Mouse (Mus musculus) cerebellum, adult (tissue): ENCODE data around the gene Pdss2.
"Not testable (repeated sequence)": the region's sequence is repeated elsewhere in the genome, so short reads cannot be mapped to it uniquely, and the experiment has no call there.

Experiments
- ATAC-seq: cut with Nextera tagmentation; 2 replicates; pipeline ENCODE4 v1.9.2; 2017; ENCODE audit warnings: mild to moderate bottlenecking, moderate library complexity, mixed read lengths; ENCODE audit not compliant: insufficient number of reproducible peaks, low FRiP score, low TSS enrichment

The Pdss2 gene

DNA sequence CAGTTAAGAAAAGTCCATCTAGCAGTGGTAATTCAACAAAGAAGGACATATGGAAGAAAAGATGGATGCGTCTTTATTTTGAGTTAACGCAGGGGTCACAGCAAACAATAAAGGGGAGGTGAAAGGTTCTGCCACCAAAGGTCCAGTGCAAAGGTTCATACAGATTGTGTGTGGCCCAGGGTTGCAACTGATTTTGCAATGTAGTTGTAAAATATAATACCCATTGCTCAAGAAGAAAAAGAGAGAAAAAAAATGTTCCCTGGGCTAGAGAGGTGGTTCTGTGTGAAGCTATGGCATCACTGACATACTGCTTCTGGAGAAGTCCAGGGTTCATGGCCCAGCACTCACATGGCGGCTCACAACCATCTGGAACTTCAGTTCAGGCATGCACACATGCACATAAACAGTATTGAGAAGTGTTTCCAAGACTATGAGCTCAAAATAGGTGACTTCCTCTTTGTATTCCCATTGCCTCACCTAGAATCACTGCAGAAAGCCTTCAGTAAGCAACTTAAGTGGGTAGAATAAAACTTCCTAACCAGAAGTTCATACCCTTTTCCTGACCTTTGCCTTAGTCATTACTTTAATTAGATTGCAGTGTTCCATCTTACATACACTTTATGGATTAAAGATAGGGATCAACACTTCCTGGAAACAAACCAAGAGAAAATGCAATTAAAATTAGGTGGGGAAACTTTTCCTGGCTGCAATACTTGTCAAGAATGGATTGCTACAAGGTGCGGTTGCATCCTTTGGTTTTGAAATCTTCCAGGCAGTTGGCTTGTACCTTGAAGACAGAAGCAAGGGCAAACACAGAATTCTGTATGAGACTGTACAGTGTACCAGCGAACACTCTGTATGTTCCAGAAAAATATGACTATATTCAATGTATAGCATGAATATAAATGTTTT lies 14.7 kb downstream of the Pdss2 start:
- ATAC-seq = no peak

GRCm38 (mm10) chr10:43242215-43242614 lies 20.9 kb downstream of the Pdss2 start:
- no peak for ATAC-seq

- ATAC-seq = no peak
Observed at GRCm38 (mm10) chr10:43244262-43244806, 23.0 kb downstream of the Pdss2 start.

DNA sequence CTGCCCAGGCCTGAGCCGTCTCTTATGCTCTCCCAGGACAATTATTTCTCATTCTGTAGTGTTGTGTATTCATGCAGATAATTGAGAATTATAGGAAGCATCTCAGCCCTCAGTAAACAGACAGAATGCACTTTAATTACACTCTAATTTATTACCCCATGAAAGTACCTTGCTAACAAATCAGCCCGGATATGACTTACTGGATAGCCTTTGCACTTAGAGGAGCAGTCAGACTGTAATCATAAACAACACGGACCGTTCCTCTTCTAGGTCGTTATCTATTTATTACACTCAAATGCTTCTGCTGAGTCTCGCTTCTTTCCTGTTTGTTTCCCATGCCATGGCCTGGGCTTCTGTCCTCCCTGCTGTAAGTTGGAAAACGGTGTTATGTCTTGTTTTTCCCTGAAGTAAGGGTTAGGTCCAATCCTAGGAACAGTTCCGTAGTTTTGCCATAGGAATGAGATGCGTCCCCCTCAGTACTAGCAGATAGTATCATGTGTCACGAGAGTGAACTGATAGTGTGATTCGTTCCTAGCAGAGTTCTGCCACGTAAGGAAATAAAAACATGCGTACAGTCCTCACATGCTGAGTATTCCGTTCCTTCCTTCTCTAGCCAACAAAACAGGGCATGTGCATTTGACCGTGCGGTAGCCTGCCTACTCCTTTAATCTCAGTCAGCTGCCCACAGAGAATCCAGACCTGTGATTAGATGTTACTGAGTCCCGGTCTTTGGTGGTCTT lies 24.3 kb downstream of the Pdss2 start:
- no peak for ATAC-seq

DNA sequence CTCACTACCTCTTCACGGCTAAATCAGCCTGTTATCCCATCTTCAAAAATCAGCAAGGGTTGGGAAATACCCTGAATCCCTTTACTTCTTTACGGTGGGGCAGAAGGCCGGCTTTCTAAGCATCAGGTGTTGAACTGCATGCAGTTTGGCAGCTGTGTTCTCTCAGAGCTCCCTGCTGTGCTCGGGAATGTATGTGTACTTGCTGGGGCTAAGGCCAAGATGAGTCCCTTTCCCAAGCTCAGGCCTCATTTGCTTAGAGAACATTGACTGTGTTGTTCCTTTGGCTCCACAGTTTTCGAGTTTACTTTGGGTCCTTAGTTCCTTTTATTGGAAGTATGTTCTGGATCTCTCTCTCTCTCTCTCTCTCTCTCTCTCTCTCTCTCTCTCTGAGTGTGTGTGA lies 26.7 kb downstream of the Pdss2 start:
- no peak for ATAC-seq

DNA sequence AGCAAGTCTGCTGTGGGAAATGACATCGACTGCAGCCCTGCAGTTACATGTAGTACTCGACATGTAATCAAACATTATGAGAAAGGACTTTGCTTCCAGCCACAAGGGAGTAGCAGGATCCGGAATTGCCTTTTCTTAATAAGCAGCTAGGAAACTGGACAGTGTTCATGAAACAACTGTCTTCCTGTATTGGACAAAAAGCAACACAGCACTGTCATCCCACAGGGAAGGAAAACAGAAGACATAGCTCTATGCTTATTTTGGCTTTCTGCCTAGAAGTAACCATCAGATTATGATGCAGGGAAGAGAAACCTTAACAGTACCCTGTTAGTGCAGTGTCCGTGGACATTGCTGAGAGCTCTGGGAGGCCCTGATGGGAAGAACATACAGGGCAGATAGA lies 31.0 kb downstream of the Pdss2 start:
- no peak for ATAC-seq

GRCm38 (mm10) chr10:43256965-43257364 lies 35.7 kb downstream of the Pdss2 start:
- not testable (repeated sequence) for ATAC-seq

GRCm38 (mm10) chr10:43257500-43257899 lies 36.2 kb downstream of the Pdss2 start:
- not testable (repeated sequence) for ATAC-seq

- no peak for ATAC-seq
Observed at GRCm38 (mm10) chr10:43271318-43271717, 50.0 kb downstream of the Pdss2 start.

GRCm38 (mm10) chr10:43272381-43272780 lies 51.1 kb downstream of the Pdss2 start:
- no peak for ATAC-seq

DNA sequence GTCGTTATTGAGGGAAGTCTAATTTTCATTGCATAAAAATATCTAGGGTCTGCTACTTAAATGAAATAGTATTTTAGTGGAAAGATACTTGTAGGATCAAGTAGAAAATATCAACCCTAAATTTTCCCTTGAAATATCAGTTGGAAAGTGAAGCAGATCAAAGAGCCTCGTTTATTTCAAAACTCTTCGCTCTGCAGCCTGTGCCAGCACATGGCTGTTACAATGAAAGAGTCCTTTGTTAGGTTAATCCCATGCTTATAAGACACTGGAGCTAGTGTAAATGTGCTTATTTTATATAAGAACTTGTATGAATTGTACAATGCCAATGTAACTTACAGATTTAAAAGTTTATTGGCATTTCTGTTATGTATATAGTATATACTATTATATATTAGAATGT lies 51.8 kb downstream of the Pdss2 start:
- no peak for ATAC-seq

- no peak for ATAC-seq
Observed at GRCm38 (mm10) chr10:43275446-43275845, 54.2 kb downstream of the Pdss2 start.

DNA sequence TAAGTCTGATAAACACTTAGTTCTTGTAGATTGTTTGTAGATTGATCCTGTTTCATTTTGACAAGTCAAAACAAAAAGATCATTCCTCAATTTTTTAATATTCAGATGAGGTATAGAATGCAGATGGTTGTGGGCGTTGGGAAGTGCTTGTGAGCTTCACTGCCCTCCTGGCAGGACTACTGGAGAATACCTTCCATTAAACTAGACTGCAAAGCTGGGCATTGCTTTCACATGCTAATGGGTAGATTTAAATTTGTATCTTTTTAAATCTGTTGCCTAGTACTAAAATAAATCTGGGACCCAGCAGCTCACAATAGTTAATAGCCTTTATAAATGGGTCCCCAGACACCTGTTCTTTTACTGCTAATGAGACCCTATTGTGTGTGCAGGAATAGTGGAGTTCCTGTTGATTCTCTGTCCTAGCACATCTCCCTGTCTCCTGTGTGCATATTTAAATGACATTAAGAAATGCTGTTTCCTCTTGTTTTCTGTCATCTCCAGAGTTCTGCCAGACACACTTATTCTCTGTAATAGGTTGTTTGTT lies 54.9 kb downstream of the Pdss2 start:
- no peak for ATAC-seq

DNA sequence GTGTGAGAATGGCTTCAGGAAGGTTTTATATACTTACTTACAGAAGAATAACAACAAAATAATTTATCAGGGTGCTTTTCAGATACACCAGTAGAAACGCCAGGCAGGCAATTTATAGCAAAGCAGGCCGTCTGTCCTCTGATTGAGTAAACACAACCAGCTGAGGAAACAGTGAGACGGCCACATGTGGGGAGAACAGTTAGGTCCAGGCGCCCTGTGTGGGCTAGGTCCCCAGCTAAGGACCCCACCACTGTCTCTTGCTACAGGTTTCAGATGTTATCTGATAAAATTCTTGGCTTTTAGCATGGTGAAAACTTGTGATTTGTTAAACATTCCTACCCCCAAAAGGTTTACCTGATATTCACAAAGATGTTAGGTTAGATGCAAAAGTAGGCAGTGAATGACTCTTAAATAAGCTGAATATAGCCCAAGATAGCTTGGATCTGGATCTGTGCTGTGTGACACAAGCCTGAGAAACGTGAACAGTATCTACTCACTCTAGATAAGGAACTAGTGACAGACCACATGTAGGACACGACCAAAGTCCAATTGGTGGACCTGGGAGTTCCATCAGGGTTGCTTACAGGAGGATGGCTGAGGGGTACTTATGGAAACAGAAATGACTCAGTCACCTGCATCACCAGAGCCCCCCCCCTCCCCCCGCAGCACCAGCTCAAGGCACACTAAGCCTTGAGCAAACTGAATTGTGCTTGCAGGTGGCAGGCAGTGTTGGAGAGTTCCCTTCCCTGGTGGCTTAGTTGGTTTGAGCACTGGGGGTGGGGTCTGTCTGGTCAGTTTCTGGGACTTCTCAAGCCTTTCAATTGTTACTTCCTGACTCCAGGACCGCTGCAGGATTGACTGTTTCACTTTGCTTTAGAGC lies 56.2 kb downstream of the Pdss2 start:
- ATAC-seq = no peak

DNA sequence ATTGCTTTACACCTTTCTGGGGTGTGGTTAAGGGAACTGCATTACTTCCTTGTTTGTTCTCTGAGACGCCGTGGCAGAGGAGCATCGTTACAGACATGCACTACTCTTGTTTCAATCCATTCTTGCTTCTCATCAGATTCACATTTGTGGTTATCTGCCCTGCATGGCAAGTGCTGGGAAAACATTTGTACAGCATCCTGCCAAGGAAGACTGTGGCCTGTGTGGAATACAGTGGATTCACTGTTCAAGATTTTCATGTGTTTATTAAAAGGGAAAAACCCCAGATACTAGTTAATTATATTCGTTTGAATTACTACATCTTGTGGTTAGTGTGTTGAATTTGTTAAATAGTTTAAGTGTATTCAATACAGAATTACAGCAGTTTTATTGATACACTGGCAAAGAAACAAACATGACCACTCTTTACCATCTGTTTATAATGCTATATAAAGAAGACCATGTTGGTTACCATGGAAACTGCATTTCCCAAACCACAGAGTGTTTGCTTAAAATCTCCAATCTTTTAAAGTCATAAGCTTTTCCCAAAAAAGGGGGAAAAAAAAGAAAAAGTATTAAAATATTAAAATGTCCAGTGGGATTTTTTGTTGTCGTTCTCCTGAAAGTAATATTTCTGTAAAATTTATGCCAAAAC lies 58.5 kb downstream of the Pdss2 start:
- no peak for ATAC-seq

DNA sequence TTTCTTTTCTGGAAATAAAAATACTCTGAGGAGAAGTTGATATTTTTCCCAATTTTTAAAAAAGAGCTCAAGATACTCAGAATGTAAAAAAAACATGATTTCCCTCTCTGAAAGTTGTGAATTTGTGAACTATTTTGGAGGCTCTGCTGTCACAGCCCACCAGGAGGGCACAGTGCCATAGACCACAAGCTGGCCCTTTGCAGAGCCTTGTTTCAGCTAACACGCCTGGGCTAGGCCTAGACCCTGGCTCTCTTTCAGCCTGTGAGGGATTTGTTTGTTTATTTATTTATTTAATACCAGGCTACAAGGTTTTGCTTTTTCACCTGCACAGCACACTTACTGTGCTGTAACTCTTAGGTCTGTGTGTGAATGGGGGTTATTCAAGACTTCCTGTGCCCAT lies 64.3 kb downstream of the Pdss2 start:
- ATAC-seq = no peak

- ATAC-seq = no peak
Observed at GRCm38 (mm10) chr10:43290638-43291230, 69.4 kb downstream of the Pdss2 start.

DNA sequence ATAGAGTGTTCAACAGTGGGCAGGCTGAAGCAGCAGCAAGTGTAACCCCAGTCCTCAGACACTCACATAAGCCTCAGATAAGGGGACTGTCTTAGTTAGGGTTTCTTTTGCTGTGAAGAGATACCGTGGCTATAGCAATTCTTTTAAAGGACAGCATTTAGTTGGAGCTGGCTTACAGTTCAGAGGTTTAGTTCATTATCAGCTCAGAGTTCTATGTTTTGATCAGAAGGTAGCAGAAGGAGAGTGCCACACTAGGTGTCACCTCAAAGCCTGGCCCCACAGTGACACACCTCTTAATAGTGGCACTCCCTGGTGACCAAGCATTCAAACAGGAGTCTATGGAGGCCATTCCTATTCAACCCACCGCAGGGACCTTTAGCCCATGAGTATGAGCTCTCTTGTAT lies 70.0 kb downstream of the Pdss2 start:
- ATAC-seq = no peak

- no peak for ATAC-seq
Observed at GRCm38 (mm10) chr10:43292454-43292853, 71.2 kb downstream of the Pdss2 start.
